Mouse (Mus musculus): ENCODE measurements around the gene Tspan3.

The Tspan3 gene

GRCm38 (mm10) chr9:56165377-56165776 lies at the start of gene Tspan3:
Gene Tspan3, minus strand, starts transcription at chr9:56165477.
- no peak for DNase-seq (ENCODE audit: low spot score)

DNA sequence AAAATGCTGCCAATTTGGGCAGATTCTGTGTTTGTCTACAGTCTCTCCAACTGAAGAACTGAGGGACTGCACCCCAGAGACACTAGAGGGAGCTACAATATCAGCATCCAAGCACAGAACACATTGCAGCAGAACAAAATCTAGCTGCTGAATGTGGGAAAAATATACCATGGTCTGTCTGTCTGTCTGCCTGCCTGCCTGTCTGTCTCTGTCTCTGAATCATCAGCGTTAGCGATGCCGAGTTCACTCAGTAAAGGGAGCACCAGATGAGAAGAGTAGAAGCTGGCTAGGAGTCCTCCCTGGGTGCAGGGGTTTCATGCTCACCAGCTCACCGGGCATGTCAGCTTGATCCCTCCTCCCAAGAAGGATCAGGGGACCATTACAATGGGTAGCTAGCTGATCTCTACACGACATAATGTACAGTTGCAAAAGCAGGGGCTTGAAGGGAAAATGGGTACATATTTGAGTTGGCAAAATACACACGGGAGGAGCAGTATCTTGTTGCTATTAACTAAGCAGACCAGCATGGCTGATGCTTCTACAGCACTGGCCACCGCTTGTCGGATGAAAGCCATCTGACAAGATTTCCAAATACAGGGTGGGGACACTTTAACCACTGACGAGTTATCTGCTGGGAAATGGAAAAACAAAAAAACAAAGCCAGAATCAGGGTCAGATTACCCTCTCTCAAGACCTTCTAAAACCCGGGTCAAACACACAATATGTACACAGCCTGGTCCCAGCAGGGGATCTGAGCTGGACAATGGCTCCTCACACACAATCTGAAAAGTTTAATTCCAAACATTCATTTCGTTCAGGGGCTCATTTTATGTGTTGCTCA lies 48.4 kb upstream of the Tspan3 start:
- DNase-seq (ENCODE audit: low spot score) = peak; percentile 22

DNA sequence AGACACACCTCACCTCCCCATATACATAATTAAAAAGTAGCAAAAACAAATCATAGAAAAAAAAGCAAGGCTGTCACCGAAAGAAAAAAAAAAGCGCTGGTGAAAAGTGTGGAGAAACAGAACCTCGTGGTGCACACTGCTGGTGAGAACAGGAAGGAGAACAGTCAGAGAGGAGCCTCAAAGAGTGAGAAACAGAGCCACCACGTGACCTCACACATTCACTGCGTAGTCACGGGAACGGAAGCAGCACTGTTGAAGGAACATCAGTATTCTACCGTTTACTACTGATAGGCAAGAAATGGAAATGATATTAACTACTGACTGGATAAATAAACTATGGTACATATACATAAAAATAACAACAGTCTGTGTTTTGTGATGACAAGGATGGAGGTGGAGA lies 43.5 kb upstream of the Tspan3 start:
- DNase-seq (ENCODE audit: low spot score) = no peak

DNA sequence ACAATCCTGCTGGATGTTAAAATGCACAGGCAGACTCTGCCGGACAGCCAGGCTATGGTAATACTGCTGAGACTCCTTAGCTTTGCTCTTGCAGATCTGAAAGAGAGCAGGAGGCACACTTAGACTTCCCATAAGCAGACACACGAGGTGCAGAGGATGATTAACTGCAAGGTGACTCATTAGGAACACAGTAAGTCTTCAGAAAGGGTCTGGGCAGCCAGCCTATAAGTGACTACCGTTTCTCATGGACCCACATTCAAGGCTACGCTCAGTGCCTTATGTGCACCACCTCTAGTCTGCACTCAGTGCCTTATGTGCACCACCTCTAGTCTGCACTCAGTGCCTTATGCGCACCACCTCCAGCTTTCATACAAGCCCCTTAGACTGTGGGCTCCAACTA lies 42.2 kb upstream of the Tspan3 start:
- DNase-seq (ENCODE audit: low spot score) = no peak

DNA sequence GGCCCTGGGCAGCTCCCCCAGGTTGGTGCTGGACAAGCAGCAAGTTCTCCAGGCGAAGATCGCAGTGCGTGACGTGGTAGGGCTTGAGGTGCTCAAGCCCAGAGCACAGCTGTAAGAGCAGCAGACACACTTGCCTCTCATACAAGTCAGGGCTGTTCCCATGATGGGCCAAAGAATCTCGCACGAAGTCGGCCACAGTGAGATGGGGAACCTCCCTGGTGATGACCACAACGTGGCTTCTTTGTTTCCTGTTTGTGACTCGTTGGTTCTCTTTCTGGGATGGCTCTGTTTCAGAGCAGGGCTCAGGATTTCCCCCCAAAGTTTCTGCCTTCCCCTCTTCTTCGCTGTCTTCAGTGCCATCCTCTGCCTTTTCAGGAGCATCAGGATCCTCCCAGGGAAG lies 41.8 kb upstream of the Tspan3 start:
- no peak for DNase-seq (ENCODE audit: low spot score)

GRCm38 (mm10) chr9:56205336-56205735 lies 40.1 kb upstream of the Tspan3 start:
- DNase-seq (ENCODE audit: low spot score) = no peak

DNA sequence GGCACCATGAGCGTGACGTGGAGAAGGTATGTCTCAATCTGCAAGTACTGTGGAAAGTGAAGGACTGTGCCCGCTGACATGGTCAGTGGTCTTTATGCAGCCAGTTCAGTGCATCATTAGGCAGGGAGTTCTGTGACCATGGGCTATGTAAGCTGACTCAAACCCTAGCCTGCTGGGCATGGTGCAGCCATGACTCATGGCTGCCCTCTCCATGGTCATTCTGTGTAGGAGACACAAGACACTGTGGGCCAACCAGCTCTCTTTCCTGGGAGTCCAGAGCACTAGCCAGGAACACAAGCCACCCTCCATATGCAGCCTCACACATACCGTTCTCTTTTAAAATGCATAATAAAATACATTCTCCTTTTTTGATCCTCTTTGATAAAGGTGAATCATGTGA lies 39.0 kb upstream of the Tspan3 start:
- DNase-seq (ENCODE audit: low spot score) = no peak

GRCm38 (mm10) chr9:56200645-56201314 lies 35.5 kb upstream of the Tspan3 start:
- peak; percentile 79 for DNase-seq (ENCODE audit: low spot score)

DNA sequence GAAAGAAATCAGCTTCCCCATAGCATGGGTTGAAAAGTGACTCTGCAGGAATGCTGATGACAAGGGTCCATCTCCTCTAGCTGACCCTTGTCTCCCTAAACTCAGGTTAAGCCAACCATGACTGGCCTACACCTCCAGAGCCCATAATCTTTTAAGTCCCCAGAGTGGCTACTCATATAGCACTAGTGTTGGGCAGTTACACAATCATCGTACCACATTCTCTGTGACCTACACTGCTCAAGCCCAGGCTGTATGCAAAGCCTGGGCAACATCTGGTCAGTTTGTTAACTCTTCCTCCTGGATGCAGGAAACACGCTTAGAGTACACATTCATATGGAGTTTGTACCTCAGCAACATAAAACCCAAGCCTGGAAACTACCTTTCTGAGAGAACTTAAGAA lies 34.9 kb upstream of the Tspan3 start:
- no peak for DNase-seq (ENCODE audit: low spot score)

- no peak for DNase-seq (ENCODE audit: low spot score)
These were observed 31.6 kb upstream of the Tspan3 start for GRCm38 (mm10) chr9:56196921-56197320.

DNA sequence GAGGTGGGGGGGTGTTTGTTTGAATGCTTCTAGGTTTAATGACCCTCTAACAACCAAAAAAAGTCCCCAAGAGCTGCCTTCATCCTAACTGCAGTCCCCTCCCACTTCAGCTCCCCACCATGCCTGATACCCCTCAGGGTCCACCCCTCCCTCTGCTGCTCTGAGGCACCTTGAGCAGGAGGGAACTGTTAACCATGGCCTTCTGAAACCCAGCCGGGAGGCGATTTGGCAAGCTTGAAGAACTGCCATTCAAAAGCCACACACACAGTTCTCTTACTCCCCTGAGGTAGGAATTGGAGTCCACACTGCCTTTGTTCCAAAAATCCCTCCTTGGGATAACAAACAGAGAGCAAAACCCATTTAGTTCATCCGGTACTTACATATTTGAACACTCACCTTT lies 29.9 kb upstream of the Tspan3 start:
- DNase-seq (ENCODE audit: low spot score) = no peak

DNA sequence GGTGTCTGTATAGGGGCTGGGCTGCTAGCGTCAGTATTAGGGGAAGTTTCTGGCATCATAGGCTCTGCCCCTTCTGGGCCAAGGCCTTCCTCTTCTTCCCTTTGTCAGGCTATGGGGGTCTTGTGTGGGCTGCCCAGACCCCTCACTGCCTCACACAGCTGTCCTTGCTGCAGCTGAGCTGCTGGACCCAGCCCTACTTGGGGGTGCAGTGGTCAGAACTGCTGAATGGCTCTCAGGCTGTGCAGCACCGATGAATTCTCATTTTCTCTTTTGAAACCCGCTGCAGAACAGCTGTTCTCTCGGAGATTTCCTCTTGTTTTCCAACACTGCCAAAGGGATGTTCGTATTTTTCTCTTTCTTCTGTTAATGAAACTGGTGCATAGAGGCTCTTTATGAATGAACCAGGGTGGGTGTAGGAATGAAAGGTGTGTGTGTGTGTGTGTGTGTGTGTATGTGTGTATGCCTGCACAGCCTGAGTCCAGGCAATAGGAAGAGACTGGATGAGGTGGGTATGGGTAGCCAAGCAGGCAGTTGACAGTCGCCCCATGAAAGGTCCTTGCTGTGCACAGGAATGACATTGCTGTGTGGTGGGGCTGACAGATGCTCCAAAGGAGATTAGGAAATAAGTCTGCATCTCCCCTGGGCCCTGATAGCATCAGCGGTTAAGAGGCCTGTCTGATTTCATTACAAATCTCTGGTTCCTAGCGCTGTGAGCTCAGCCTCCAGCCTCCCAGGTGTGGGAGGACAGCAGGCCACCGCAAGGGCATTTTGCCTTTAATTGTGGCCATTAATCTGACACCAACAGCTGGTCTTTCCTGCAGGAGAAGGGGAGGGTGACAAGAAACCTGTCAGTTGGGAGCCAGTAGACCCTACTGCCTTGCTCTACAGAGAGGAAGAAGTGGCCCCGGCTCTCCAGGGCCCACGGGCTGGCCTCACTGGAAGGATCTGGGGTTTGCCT lies 26.5 kb upstream of the Tspan3 start:
- DNase-seq (ENCODE audit: low spot score) = no peak

- DNase-seq (ENCODE audit: low spot score) = no peak
These were observed 15.0 kb upstream of the Tspan3 start for GRCm38 (mm10) chr9:56180118-56180781.

DNA sequence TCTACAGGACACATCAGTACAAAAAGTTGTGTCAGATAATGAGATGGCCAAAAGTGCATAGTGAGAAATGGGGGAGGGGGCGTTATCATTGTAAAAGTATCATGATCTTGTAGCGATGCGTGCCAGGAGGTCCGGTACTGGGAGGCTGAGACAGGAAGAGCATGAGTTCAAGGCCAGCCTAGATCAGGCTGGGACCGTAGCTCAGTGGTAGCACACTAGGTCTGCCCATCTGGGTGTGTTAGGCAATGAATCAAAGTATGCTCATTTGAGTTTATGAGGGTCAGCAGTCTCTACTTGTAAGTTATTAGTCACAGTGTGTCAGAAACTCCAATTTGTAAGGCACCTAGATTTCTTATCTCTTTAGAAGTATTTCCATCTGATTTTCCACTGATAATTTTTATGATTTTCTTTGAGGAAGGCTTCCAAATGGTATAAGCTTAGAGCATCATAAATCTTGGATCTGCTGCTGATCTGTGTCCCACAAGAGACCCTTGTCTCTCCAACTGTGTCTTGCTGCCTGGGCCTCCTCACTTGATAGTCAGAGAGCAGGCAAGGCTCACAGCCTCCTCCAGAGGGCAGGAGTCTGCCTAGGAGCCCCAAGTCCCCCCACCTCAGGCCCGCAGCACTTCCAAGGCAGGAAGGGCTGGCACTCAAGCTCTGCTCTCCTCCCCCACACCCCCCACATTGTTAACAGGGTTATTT lies 14.3 kb upstream of the Tspan3 start:
- no peak for DNase-seq (ENCODE audit: low spot score)

DNA sequence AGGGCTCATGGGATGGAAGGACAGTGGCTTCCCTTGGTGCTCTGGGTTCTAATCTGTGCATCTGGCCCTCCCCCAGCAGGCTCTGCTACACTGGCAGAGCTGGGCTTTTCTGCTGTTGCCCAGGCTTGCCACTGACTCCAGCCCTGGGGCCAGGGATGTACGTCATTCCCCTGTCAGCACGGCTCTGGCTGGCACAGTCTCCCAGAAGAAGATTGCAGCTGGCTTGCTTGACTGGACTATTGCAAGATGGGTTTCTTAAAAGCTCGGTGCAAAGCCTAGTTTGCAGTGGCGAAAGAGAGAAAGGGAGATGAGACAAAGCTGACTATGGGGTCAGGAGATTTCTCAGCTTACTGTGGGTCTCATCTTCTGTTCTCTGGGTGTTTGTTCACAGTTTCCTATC lies 12.1 kb upstream of the Tspan3 start:
- no peak for DNase-seq (ENCODE audit: low spot score)

GRCm38 (mm10) chr9:56175316-56175715 lies 10.0 kb upstream of the Tspan3 start:
- no peak for DNase-seq (ENCODE audit: low spot score)

- no peak for DNase-seq (ENCODE audit: low spot score)
These were observed 2.4 kb upstream of the Tspan3 start for GRCm38 (mm10) chr9:56167690-56168089.

- no peak for DNase-seq (ENCODE audit: low spot score)
These were observed 884 bp upstream of the Tspan3 start for GRCm38 (mm10) chr9:56166161-56166560.

DNA sequence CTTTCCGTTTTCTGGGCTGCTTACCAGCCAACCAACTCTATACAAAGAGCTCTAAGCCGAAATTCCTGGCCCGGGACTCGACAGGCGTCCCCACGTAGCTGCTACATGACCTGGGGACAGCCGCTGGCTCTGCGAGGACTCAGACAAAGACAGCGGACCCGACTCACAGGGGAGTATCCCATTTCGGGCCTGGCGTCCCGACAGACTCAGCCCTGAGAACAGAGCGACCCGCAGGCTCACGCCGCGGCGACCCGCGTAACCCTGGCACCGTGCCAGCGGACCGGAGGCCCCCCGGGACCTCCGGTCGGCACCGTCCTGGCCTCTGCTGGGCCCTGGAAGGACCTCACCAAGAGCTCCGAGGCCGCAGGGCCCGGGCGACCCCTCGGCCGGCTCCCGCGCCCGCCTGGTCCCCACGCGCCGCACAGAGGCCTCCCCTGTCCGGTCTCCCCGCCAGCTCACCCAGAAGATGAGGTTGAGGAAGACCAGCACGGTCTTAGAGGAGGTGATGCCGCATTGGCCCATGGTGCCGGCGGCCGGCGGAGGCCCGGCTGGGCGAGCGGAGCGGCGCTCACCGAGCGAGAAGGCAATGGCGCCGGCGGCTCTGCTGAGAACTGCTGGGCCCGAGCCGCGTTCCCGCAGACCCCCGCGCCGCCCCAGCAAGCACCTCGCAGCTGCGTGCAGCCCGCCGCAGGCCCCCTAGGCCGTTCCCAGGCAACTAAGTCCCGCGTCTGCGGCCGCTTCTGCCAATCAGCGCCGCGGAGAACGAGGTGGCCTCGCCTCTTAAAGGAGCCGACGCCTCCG lies 4.7 kb downstream of the Tspan3 start:
- DNase-seq (ENCODE audit: low spot score) = peak; percentile 83

GRCm38 (mm10) chr9:56159456-56159855 lies 5.8 kb downstream of the Tspan3 start:
- no peak for DNase-seq (ENCODE audit: low spot score)

All from ovary, postnatal 14 days (tissue).